Mouse (Mus musculus) cerebellum, postnatal 10 days (tissue): Measurements from ENCODE around the gene Ltb.

Experiments
- DNase-seq, 2 experiments: peaks; one replicate each; pipeline ENCODE4 v3.0.0; 2021; ENCODE audit warnings: mixed read lengths in 2 of 2

Ltb gene

DNA sequence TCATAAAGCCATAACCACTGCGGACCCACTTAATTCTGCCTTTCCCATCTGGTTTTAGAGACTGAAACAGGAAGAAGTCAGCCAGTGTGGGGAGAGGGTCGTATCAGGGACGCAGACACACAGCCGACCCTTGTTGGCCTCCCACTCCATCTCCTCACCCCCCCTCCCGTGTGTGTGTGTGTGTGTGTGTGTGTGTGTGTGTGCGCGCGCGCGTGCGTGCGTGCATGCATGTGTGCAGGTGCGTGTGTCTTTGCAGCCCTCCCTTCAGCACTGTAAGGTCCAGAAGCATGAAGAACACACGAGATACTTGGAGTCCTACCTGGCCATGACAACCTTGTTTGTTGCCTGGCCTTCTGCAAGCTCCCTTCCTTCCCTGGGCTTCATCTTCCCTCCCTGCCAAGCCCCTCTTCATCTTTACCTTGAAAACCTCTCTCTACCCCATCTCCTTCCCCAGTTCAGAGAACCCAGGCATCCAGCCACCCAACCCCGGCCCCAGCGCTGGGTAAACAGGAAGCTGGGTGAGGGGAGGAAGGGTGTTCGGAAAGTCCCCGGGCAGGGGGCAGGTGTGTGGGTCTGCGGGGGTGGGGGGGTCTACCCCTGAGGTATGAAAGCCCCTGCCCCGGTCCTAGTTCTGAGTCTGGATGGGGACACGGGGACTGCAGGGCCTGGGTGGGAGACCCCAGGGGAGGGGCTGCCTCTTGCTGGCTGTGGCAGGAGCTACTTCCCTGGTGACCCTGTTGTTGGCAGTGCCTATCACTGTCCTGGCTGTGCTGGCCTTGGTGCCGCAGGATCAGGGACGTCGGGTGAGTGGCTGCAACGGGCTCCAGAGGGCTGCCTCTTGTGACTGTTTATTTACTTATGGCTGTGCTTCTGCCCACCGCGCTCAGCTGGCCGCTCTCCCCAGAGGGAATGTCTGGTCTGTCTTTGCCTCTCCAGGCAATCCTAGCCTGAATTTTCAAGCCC, at the start of gene Ltb:
TSS of gene Ltb (plus strand) at position 559 of the 963 bp plus-strand sequence.
- DNase-seq, result no peak

DNA sequence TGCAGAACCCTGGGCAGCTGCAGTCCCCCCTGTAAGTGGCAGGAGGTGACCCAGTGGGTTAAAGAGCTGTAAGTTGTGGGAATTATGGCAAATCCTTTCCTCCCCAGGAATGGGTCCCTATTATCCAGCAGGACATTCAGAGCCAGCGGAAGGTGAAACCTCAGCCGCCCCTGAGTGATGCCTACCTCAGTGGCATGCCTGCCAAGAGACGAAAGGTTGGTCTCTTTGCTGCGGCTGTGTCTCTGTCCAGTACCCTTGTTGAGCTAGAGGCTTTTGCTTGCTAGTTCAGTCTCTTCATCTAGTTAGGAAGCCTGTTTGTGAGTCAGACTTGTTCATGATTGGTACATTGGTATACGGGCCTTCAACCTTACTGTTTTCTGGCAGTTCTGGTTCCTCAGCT, 48.1 kb upstream of the Ltb start:
- no peak for DNase-seq

DNA sequence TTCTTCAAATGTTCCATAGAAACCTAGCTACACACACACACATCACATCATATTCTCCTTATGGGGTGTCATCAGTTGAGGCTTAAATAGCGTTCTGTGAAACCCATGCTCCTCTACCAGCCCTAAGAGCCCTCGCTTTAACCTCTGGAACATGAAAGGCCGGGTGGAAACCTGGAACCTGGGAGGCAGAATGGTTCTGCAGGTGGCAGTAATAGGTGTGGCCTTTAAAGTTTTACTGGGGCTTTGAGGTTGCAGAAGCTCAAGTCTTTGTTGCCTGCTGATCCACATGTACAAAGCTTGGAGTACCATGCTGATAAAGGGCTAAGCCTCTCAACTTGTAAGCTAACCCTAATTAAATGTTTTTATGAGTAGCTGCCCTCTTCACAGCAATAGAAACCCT, 46.9 kb upstream of the Ltb start:
- no peak for DNase-seq

DNA sequence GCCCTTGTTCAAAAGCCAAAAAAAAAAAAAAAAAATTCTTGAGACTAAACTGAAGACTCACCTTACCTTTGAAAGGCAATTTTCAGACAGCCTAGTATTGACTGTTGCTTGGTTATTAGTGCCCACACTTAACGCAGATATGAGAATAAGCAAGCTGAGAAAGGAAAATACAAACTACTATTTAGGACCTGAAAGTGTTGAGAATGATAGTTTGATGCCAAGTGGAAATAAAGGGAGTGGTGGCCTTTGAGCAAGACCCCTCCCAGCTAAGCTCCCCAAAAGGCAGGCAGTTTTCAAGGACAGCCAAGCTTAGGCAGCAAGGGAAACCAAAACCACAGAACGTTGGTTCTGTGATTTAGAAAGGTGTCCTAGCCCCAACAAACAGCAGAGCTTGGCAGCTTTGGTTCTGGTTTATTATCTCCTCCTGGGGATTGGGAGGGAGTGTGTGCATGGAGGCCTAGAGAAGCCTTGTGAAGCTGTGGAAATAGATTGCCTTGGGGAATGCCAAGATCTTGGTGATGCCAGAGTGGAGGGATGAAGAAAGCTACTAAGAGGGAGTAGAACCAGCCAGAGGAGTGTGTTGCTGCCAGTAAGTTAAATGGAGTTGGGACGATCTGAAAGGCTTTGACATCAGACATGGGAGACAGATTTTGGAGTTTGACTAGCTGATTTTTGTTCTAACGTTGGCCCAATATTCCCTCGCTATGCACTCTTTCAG, 46.2 kb upstream of the Ltb start:
- DNase-seq, result no peak

DNA sequence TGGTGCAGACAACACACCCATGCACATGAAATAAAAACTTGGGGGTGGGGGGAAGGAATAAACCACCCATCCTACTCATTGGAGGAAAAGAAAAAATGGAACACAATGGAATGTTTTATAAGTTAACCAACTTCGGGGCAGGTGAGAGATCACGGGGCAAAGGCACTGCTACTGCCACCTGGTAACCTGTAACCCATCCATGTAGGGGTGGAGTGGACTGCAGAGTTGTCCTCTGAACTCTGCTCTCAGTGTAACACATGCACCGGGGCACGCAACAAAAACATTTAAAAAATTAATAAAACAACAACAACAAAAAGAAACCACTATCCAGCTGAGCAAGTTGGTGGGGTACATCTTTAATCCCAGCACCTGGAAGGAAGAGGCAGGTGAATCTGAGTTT, 42.1 kb upstream of the Ltb start:
- DNase-seq, result no peak

DNA sequence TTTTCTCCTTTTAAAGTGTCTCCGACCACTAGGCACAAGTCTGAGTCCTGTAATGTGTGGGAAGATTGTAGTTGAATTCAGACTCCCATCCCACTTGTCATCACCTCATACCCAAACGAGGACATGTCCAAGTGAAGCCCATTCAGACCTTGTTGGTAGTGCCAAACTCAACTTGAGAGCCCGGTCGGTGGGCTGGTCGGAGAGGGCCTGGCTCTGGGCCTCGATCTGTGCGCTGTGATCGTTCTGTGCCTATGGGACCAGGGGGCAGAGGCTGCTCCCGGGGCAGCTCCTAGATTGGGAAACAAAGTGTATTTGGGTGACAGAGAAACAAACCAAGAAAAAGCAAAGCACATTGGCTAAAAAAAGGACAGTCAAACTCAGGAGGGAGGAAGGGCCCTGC, 41.2 kb upstream of the Ltb start:
- no peak for DNase-seq

DNA sequence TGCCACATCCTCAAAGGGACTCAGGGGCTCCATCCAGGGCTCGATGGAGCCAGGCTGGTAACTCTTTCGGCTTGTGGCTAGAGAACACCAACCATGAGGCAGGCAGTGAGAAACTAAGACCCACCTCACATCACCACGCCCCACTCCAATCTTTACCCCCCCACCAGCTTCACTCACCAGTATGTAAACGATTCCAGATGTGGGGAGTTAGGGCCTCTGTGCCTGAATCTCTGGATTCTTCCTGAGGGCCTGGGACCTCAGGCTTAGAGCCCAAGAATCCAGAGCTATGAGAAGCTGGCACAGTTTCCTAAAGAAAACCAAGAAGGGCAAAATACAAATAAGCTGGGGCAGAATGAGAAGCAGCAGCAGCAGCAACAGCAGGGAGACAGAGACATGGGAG, 40.3 kb upstream of the Ltb start:
- no peak for DNase-seq

DNA sequence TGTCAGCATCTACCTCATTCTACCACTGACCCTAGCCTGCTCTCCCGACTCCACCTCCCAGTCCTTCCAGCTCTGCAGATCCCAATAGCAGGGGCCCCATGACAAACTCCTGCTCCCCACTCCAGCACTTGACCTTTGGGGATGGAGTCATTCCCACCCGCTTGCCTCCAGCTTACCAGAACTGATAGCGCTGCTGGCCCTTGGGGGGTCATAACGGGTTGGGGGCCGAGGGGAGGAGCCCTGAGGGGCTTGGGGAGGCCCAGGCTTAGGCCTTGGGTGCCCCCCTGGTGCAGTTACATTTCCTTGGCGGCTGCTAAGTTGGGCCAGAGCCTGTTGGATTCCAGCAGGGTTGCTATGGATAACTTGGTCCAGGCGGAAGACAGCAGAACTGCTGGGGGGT, 39.6 kb upstream of the Ltb start:
- no peak for DNase-seq

DNA sequence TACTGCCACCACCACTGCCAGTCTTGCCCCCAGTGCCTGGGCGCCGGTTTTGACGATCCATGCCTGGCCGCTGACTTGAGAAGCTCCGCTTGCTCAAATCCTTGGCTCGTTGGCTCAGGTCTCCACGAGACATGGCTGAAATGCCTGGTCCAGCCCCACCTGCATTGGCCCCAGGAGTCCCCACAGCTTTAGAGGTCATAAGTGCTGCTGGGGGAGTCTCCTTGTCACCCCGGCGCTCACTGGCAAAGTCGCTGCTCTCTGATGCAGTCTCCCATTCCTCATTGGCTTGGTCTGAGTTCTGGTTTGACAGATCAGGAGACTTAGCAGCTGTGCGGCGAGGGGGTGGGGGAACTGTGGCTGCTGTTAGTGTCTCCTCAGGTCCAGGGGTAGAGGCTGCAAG, 38.8 kb upstream of the Ltb start:
- DNase-seq, result no peak

DNA sequence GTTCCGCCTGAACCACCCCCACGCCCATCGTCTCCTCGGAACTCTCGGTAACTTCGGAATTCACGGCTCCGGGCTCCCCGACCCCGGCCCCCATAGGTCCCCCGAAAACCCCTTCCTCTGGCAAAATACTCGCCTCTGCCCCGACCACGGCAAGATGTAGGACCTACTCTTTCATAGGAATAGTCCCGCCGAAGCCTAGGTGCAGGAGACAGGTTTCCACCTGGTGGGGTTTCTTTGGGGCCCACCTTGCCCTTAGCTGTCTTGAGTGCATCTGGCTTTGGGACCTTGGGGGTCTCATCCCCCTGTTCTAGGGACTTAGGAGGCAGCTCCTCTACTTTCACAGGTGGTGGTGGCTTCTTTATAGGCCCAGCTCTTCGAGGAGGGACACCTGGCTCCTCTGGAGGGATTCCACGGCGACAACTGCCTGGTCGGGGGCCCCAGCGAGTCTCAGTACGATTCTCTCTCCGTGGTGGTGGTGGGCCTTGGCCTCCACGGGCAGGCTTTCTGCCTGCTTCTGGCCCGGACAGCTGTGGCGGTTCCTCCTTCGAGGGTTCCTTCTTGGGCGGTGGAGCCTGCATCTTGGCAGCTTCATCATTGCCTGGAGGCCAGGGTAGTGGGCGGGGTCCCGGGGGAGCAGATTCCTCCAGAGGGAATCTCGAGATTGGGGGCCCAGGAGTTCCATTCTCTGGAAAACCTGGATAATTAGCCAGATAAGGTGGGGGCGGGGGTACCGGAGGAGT, 37.6 kb upstream of the Ltb start:
- no peak for DNase-seq

DNA sequence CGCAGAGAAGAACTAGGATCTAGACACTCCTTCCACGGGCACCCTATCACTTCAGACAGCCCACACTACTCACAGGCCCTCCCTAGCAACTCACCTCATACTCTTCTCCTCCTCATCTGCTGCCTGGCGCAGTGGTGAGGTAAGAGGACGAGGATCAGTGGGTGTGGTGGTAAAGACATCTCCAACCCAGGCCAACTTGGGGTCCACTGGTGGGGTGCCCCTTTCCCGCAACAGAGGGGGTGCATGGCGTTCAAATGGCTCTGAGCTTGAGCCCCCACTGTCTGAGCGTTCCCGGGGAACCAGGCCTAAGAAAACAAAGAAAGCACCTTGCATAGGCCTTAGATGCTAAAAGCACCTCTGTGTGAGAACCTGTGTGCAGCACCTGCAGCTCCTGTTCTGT, 37.0 kb upstream of the Ltb start:
- no peak for DNase-seq

DNA sequence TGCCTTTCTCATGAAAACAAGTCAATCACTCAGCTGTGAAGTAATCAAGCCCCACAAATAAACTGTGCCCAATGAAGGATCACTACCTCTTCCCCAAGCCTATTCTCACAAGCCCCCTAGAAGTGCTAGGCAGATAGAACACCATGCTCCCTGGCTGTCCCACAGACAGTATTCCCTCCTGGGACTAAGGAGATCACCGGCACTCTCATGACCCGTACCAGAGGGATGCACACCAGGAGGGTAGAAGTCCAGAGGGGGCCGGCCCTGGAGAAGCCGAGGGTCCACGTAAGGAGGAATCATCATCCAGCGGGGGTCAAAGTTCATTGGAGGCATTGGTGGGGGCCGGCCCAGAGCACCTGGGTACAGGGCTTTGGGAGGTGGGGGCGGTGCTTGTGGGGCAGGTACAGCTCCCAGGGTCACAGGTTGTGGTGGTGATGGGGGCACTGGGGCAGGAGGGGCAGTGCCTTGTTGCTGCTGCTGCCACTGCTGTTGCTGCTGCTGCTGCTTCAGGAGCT, 36.5 kb upstream of the Ltb start:
- no peak for DNase-seq

DNA sequence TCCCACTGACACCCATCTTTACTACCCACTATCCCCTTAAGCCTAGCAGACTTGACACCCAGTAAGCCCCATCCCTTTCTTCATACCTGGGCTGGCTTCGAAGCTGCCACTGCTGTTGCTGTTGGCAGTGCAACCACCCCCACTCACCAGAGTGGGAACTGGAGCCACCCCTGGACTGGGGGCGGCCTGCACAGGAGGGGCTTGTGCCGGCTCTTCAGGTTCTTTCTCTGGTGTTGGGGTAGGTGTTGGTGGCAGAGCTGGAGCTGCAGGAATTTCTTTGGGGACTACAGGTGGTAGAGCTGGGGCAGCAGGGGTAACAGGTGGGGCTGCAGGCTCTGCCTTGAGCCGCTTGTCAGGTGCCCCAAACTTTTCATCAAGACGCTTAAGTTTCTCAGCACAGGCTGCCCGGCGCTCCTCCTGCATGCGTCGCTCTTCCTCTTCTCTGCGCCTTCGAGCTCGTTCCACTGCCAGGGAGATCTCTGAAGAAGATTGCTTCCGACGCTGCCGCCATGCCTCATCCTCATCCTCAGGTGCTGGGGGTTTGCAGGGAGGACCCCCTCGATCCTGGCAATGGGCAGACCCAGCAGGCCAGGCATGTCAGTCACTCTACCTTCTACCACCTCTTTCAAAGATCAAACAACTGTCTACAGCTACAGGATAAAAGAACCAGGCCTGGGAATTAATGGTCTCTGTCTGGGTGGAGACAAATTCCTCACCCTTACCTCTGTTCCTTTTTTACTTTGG, 35.2 kb upstream of the Ltb start:
- DNase-seq, result no peak

DNA sequence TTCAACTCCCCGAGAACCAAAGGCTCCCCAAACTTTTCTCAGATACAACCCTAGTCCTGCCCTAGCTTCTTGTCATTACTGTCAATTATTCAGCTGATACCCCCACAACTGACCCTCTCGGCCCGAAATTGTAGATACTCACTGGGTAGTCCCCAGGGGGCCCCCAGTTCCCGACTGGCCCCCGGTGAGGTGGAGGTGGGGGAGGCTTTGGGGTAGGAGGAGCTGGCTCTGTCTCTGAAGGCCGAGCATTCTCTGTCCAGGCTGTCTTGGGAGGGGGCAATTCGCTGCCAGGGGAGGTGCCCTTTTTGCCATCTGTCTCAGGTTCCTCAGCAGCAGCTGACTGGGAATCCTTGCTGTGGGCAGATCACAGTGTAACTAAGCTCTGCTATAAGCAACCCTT, 34.6 kb upstream of the Ltb start:
- DNase-seq, result no peak

DNA sequence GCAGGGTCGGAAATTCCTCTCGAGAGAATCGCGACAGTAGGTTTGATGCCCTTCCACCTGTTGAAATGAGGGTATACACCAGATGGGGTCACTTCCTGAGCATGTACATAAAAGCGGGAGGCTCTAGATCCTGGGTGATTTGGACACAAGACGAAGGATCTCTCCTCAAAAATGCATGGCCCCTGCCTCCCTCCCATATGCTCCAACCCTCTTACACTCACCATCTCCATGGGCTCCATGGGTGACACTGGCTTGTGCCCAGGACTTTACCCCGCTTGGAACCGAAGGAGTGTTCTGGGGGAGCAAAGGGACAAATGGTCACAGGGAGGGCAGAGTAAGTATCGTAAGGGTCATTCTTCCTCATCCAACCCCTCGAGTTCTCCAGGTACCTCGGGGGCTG, 32.8 kb upstream of the Ltb start:
- no peak for DNase-seq

DNA sequence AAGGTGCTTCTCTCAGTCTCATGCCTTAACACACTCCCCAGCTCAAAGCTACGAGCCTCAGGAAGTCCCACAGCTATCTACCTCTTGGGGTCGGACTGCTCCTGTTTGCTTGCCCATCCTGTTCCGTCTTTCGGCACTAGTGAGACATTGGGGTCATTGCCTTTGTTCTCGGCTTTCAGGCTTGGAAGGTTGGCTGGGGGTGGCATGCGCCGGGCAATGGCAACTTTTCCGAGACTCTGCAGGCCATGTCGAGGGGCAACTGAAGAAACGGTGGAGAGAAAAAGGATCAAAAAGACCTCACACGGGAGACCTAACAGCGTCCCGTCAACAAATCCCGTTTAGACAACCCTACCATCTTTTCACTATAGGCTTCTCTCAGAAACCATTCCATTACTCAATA, 32.1 kb upstream of the Ltb start:
- DNase-seq, result no peak

DNA sequence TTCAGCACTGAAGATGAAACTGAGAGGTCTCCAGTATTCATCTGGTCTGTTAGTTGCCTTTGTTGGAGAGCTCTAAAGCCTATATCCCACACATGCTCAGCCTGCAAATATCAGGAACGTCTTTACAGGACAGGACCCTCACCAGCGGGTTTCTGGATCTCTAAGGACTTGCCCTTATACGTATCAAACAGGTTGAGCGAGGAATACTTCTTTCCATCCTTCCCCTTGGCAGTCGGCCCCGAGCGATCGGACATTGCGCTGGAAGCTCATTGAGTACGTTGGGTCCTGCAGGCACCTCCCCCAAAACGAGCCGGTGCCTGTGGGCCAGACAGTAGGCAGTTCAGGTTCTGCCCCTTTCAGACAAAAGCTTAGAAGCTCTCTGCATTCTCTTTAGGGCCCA, 31.5 kb upstream of the Ltb start:
- DNase-seq, result peak; percentile 60 to 63

DNA sequence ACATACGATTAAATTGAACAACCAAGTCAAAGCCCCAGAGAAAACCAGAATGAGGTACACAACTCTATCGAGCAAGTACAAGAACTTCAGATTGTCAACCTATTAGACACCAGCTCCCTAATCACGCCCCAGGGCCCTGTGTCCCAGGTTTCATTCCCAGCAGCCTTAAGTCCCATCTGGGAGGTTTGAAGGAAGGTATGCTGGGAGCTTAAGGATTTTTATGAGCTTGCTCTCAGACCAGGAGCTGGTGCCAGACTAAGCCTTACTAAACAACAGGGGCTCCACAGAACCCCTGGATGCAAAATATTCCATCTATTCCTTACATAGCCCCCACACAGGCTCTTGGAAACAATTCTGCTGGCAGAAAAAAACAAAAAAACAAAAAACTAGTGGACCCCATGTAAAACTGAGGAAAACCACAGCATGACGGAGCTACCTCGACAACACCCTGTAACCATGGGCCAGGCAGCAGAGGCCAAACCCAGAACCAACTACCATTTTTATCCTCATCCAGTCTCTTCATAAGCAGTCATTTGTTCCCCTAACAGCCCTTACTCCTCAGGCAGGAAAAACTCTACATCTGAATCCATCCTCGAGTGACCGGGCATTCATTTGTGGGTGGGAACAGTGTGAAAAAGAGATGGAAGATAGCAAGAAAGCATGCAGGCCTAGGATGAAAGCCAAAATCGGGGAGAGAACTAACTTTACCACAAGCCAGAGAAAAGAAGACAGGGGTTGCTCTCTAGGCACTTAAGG, 30.7 kb upstream of the Ltb start:
- DNase-seq, result peak in 1 of 2 experiments; percentile 53

DNA sequence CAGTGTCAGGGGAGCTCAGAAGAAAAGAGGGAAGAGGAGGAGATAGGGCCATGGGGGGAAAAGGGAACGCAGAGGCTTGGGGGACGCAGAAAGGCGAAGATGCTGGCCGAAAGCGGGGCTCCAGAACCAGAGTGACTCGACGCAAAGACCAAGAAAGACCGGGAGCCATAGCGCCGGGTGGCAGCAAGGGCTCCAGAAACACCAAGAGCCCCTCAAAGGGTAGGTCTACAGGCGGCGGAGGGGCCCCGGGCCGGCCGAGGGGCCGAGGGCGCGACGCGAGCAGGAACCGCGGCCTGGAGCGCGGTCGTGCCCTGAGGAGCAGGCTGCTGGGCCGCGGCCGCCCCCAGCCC, 30.0 kb upstream of the Ltb start:
- DNase-seq, result no peak

DNA sequence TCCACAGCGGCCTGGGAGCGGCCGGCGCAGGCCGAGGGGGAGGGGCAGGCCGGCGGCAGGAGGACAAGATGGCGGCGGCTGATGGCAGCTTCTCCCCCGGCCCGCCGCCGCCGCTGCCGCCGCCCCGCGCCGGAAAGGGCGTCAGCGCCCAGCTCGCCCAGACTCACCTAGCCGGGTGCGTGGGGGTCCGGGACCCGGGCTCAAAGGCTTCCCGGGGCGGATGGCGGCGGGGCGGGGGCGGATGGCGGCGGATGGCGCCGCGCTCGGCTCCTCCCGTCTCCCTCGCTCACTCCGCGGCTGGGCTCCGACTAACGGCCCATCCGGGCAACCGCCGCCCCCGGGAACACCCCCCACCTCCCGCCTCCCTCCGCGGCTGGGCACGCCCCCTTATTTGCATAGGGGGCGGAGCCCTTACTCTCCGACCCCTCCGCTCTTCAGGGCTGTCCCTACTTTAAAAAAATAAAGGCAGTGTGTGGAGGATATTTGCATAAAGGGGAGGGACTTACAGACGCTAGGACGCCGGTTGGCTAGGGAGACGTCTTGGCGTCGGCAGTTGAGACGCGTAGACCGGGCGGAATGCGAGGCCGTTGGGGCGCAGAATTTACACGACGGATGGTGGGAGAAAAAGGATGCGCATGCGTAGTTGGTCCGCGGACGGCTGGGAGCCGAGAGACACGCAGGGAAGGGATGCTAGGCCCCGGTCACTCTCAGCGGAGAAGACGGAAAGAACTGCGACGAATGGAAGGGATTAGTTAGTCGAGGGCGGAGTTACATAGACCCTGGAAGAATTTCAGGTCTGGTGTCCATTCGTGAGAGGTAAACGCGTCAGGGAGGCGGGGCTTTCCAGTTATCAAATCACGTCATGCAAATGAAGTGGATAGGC, 29.4 kb upstream of the Ltb start, which contains the start of gene Prrc2a:
TSS of gene Prrc2a (minus strand) at position 330 of the 883 bp plus-strand sequence.
- peak; percentile 99 for DNase-seq
